Mouse (Mus musculus): ENCODE data around the gene Slc22a1.

The Slc22a1 gene

DNA sequence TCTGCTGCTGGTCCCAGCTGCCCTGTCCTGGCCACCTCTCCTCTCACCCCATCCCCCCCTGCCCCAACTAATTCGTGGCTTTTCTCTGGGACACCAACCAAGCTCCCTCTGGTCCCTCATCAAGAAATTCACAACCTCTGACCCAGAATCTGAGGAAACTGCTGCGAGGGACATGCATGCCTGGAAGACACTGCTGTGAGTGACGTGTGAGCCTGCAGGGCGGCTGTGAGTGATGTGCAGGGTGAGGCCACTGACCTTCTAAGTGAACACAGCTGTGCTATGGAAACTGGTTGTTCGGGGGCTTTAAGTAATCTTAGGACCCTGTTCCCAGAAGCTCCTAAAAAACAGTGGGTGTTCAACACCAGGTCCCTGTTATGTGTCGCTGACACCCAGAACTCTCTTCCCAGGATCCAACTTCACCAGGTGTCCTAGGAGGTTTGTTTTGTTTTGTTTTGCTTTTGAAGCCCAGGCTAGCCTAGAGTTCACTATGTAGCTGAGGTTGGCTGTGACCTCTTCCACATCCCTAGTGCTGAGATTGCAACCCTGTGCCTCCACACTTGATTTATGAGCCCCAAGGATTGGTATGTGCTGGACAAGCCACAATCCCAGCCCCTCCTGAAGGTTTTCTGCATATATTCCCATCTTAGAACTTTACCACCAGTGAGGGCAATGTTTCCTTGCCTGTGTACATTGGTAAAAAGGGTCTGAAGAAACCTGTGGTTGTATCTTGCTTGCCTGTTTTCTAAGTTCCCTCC, 44.5 kb downstream of the Slc22a1 start:
- DNase-seq: peak; percentile 34

DNA sequence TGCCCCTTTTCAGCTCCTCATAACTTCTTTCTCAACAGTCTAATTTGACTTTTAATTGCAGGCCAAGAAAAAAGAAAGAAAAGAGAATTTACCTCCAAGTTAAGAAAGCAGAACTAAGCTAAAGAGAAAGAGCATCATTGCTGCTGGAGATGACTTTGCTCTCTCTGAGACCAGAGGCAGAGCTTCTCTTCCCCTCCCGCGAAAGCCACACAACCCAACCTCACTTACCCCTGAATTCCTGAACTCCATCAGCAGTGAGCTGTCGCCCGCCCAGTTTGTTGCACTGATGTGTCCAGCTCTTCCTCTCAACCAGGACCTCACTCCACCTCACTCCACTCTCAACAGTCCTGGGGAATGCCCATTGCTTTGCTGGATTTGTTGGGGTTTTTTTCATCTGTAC, 47.6 kb downstream of the Slc22a1 start:
- no peak for DNase-seq

DNA sequence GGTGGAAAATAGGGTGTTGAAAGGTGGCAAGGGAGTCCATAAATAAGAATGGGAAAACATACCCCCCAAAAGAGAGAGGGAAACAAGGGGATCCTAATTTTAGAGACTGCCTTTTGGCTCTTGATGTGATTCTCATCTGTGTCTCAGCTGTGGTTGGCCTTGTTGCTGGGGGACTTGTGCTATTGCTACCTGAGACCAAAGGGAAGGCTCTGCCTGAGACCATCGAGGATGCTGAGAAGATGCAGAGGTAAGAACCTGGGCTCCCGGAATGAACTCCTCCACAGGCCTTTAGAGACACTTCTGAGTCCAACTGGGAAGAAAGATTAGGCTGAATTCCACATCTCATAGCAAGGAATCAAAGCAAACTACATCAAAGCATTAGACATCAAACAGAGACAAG, 56.0 kb downstream of the Slc22a1 start:
- DNase-seq: no peak

DNA sequence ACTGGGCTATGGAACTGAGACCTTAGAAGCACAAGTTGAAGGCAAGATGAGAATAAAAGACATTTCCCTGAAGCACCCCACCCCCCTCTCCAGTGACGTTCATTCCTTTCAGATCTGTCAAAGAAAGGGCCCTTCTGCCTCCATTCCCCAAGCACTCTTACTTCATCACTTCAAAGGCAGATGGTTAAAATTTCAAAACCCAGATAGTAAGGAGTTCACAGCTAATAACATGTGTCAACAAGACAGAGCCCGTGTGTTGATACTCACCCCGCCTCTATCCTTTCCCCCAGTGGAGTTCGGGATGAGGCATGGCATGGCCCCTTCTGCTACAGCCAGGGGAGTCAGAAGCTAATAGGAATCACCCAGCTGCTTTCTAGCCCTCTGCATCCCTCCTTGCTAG, 60.2 kb downstream of the Slc22a1 start:
- peak; percentile 45 for DNase-seq

DNA sequence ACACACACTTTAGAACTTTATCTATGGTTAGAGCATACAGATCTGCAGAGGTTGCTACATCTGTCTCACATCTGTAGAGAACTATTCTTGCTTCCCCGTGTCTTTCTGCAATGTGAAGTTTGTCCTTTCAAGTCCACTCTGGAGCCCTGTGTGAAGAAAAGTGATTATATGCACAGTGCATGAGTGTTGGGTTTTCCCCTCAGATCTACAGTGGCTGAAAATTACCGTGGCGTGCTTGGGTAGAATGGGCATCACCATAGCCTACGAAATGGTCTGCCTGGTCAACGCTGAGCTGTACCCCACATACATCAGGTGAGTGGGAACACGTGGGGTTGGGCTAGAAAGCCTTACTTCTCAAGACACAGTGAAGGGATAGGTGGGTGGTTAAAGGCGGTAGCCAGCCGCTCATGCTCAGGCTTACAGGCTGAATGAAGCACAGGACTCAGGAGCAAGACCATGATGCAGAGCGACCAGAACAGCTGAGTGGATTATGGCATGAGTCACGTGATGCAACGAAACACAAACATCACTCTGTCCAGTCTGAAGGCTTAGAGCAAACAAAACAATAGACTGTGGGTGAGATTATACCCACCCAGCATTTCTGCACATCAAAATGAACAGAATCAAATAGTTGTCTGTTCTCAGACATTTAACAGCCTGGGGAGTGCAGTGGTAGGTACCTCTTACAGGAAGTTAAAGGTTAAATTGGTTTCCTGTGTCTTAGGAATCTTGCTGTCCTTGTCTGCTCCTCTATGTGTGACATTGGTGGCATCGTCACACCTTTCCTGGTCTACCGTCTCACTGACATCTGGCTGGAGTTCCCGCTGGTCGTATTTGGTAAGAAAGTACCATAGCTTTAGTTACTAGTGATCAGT, 60.9 kb downstream of the Slc22a1 start:
- no peak for DNase-seq

DNA sequence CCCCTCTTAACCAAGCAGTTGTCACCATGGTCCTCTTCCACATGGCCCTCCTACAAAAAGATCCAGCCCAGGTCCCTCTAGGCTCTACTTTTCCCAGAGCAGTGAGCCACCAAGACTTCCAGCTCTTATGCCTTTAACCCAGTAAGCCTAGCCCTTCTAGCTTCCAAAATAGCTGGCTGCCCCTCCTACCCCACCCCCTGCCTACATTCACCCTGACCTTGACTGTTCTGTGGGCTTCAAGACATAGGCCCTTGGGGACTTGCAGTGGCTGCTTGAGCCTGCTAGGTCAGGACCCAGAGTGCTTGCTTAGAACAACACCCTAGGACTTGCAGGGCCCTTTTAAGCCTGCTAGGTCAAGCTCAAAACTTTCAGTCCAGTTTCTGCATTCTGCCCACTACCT, 68.4 kb downstream of the Slc22a1 start:
- no peak for DNase-seq

DNA sequence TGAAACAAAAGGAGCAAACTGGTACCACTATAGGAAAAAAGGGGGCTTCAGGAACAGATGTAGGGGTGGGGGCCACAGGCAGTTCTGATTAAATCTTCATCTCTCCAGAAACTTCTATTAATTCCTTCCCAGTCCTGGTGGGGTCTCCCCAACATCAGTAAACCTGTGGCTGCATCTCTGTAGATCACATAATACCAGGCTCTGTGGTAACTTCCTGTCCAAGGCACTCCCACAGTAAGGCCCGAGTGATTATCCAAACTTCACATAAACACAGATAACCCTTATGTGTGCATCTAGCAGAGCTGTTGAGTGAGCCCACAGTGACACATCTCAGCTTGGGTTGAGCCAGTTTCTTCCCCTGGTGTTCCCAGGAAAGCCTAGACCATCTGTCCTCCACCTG, 69.0 kb downstream of the Slc22a1 start:
- peak; percentile 17 for DNase-seq
